Mouse (Mus musculus) heart, embryonic 11.5 days (tissue): ENCODE results near the gene Emilin2. TPM values are rescaled to one million over a fixed set of nuclear protein-coding genes. Genes with fewer than 3 reads are reported as not detected.
"Not testable (repeated sequence)": the region's sequence is repeated elsewhere in the genome, so short reads cannot be mapped to it uniquely, and the experiment has no call there.

Experiments used
- ATAC-seq: fragments of 200-750 bp; cut with Nextera tagmentation; replicated peaks from 2 replicates; pipeline ENCODE4 v1.8.0; 2017; ENCODE audit warnings: moderate library complexity; ENCODE audit not compliant: insufficient number of reproducible peaks, low FRiP score, low TSS enrichment
- H3K27ac ChIP-seq: fragments of 300-500 bp; sonication (generic); 2 replicates; pipeline ENCODE4 v1.5.1; 2014; ENCODE audit warnings: mild to moderate bottlenecking, low read depth, low read length
- H3K27me3 ChIP-seq: fragments of 300-500 bp; sonication (generic); 2 replicates; pipeline ENCODE4 v1.6.1; 2014; ENCODE audit warnings: mild to moderate bottlenecking, low read length, mixed read lengths; ENCODE audit not compliant: control insufficient read depth, insufficient read depth
- H3K36me3 ChIP-seq: fragments of 300-500 bp; sonication (generic); 2 replicates; pipeline ENCODE4 v1.6.1; 2014; ENCODE audit warnings: mild to moderate bottlenecking, low read length, moderate library complexity, mixed read lengths; ENCODE audit not compliant: control insufficient read depth, insufficient read depth
- H3K4me1 ChIP-seq: fragments of 300-500 bp; sonication (generic); 2 replicates; pipeline ENCODE4 v1.6.1; 2014; ENCODE audit warnings: low read length; ENCODE audit not compliant: control insufficient read depth, insufficient read depth
- H3K4me2 ChIP-seq: fragments of 300-500 bp; sonication (generic); 2 replicates; pipeline ENCODE4 v1.6.1; 2014; ENCODE audit warnings: mild to moderate bottlenecking, moderate library complexity
- H3K4me3 ChIP-seq: fragments of 300-500 bp; sonication (generic); 2 replicates; pipeline ENCODE4 v1.5.1; 2014; ENCODE audit warnings: low read depth, low read length
- H3K9ac ChIP-seq: fragments of 300-500 bp; sonication (generic); 2 replicates; pipeline ENCODE4 v1.6.1; 2014; ENCODE audit warnings: mild to moderate bottlenecking, low read depth, low read length, moderate library complexity
- H3K9me3 ChIP-seq: fragments of 300-500 bp; sonication (generic); replicated peaks from 2 replicates; pipeline ENCODE4 v1.6.1; 2016; ENCODE audit warnings: low read length; ENCODE audit not compliant: control insufficient read depth
- WGBS: fragments of 180-500 bp; shearing (Covaris S2); extraction: QIAGEN DNeasy Blood & Tissue Kit; methylation state at CpG from one replicate; pipeline ENCODE4 v1.1.7; 2014; ENCODE audit not compliant: insufficient replicate concordance; 5-methylcytosine and 5-hydroxymethylcytosine counted together
- polyA plus RNA-seq: library from polyadenylated mRNA; unstranded; fragments of >200 nt; fragmentation: Nextera tagmentation; extraction: Ambion mirVana; gene quantifications from 2 replicates; pipeline ENCODE4 v1.2.1, GENCODE M21; 2014

The Emilin2 gene
- polyA plus RNA-seq, 1 experiment from 2014 or later, result 59.1 TPM

DNA sequence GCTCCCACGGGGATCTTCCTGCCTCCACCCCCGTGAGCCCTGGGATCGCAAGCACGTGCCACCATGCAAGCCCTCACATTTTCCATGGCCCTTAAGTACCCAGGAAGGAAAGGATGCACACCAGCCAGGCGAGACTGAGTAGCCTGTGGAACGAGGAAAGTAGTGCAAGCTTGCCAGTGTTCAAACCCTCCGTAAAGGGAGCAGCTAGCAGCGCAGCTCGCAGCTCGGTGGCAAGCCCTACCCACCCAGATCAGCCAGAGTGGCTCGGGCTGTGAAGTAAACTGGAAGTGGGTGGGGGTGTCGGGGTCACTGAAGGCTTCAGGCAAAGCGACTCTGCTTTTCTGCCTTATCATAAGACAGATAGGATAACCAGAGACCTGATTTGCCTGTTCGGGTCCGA is 20.5 kb upstream of the Emilin2 start:
- Histone ChIP-seq H3K9me3 (no peaks in the 10 kb centered on the region; the same call in 1 of the 2 replicates), H3K4me1 (no peaks in the 10 kb centered on the region), H3K4me2 (peak overlapping the region; percentile 33), H3K9ac (peak overlapping the region; percentile 40; the same call in 1 of the 2 replicates), H3K27ac (no peak overlapping the region), H3K27me3 (no peaks in the 10 kb centered on the region), H3K36me3 (no peaks in the 10 kb centered on the region), H3K4me3 (no peak overlapping the region)
- WGBS, result 25% methylated on average over 15 of the region's 15 CpGs
- ATAC-seq, result no peak

DNA sequence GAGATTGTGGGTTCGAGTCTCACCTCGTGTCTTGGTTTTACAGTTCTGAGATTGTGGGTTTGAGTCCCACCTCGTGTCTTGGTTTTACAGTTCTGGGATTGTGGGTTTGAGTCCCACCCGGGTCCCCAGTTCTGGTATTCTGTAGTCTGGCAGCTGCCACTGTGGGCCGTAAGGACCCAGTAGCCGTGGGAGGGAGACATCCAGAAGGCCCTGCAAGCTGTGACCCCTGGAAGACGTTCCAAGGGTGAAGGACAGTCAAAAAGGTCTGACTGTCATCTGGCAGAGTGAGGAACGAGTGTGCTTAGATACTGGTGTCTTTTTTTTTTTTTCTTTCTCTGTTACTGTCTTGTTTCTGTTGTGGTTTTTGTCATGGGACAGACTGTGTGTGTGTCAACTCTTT is 9.0 kb upstream of the Emilin2 start:
- H3K4me2 ChIP-seq, H3K27me3 ChIP-seq, H3K9me3 ChIP-seq, H3K27ac ChIP-seq, H3K9ac ChIP-seq, H3K4me3 ChIP-seq, H3K4me1 ChIP-seq, H3K36me3 ChIP-seq, ATAC-seq: not testable (repeated sequence)
- WGBS, result 76% methylated on average over 8 of the region's 8 CpGs

DNA sequence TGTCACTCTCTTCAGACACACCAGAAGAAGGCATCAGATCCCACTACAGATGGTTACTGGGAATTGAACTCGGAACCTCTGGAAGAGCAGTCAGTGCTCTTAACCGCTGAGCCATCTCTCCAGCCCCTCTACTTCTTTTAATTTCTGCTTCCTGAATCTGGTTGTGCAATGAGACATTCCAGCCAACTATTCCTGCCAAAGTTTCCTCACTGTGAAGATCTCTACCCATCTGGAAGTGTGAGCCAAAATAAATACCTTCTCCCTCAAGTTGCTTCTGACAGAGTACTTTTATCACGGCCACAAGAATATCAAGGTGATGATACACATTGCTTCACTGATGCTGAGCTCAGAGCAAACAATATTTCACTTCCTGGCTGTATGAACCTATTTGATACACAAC is 7.6 kb upstream of the Emilin2 start:
- no peak overlapping the region for H3K4me3 ChIP-seq
- no peaks in the 10 kb centered on the region for H3K4me1 ChIP-seq
- no peak overlapping the region for H3K4me2 ChIP-seq
- 80% methylated on average over 3 of the region's 3 CpGs for WGBS
- H3K36me3 ChIP-seq, result no peaks in the 10 kb centered on the region
- no peaks in the 10 kb centered on the region for H3K9me3 ChIP-seq
- no peak for ATAC-seq
- no peaks in the 10 kb centered on the region for H3K27me3 ChIP-seq
- H3K27ac ChIP-seq, result no peak overlapping the region
- no peak overlapping the region for H3K9ac ChIP-seq

DNA sequence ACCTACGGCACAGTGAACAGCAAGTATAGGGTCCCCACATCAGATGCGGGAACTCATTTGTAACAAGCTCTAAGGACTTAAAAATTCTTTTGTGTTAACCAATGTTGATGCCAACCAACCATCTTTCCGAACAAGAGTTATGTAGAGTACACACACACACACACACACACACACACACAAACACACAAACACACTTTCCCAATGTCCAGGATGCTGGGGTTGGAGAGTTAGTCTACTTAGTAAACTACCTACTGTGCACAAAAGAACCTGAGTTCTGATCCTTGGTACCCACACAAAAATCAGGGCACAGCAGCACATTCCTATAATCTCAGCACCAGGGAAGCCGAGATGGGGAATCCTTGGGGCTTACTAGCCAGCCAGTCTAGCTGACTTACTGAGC is 5.8 kb upstream of the Emilin2 start:
- WGBS, result 88% methylated on average over 4 of the region's 4 CpGs

DNA sequence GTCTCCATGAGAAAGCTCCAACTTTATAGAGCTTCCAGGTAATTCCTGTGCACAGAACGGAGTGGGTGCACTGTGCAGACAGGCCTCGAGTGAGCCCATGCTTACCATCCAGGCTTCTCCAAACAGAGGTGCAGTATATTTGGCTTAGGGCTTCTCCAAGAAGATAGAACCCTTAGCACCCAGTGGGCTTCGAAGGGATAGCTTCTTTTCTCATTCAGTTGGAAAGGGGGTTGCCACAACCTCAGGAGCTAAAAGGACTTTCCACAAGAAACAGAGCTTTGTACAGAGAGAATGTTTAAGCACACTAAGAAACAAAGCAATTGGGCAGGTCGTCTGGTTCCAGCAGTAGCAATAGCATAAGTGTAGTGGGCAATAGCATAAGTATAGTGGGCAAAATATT is 2.5 kb upstream of the Emilin2 start:
- 75% methylated on average over 4 of the region's 4 CpGs for WGBS
- no peak overlapping the region for H3K9ac ChIP-seq
- H3K36me3 ChIP-seq, result no peaks in the 10 kb centered on the region
- no peak overlapping the region for H3K4me3 ChIP-seq
- no peak overlapping the region for H3K4me2 ChIP-seq
- no peaks in the 10 kb centered on the region; the same call in 1 of the 2 replicates for H3K4me1 ChIP-seq
- no peak overlapping the region for H3K27ac ChIP-seq
- H3K27me3 ChIP-seq, result peaks cover 2% of the 10 kb centered on the region; the same call in 1 of the 2 replicates
- no peaks in the 10 kb centered on the region for H3K9me3 ChIP-seq
- no peak for ATAC-seq

More for the DNA sequence above, 5.8 kb upstream of the Emilin2 start:
- Histone ChIP-seq H3K27ac (no peak overlapping the region), H3K4me2 (no peak overlapping the region), H3K27me3 (peaks cover 1% of the 10 kb centered on the region; the same call in 1 of the 2 replicates), H3K4me3 (no peak overlapping the region), H3K9ac (no peak overlapping the region), H3K4me1 (no peaks in the 10 kb centered on the region), H3K36me3 (no peaks in the 10 kb centered on the region), H3K9me3 (no peaks in the 10 kb centered on the region)
- no peak for ATAC-seq

DNA sequence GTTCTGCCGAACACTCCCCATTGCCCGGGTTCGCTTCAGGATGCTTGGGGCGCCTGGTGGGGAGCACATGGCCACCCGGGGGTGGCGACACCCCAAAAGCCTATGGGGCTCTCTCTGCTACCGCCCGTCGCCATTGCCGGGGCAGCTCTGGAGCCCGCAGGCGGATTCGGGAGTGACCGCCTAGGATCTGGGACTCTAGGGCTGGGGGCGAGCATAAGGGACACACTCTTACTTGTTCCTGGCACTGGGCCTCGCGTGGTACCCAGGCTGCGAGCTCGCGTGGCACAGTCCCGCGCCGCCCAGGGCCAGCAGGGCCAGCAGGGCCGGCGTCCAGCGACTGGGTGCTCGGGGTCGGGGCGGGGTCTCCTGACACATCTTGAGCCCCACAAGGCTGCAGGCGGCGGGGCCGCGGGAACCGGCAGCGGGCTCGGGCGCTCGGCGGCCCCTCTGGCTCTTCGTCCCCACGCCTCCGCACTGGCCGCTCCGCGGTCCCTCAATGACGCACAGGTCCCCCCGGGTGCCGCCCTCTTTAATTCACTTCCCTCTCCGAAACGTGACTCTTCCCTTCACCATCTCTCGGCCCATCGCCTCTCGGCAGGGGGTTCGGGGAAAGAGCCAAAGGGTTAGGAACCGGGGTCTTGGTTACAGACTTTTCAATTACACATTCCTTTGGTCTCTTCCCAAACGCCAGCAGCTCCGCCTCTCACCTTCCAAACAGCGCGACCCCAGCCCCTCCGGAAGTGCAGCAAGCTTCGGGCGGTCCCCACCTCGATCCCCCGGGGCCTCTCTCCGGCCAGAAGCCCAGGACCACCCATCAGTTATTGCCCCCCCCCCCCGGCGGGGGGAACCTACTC is 1.1 kb downstream of the Emilin2 start:
- peak; percentile 55 for ATAC-seq
- Histone ChIP-seq H3K4me1 (peaks cover 10% of the 10 kb centered on the region), H3K27ac (peak overlapping the region; percentile 59), H3K9ac (peak overlapping the region; percentile 82), H3K27me3 (peaks cover 2% of the 10 kb centered on the region; the same call in 1 of the 2 replicates), H3K36me3 (no peaks in the 10 kb centered on the region), H3K4me2 (peak overlapping the region; percentile 94), H3K9me3 (no peaks in the 10 kb centered on the region), H3K4me3 (peak overlapping the region; percentile 68)
- under 1% methylated on average over 66 of the region's 67 CpGs for WGBS

DNA sequence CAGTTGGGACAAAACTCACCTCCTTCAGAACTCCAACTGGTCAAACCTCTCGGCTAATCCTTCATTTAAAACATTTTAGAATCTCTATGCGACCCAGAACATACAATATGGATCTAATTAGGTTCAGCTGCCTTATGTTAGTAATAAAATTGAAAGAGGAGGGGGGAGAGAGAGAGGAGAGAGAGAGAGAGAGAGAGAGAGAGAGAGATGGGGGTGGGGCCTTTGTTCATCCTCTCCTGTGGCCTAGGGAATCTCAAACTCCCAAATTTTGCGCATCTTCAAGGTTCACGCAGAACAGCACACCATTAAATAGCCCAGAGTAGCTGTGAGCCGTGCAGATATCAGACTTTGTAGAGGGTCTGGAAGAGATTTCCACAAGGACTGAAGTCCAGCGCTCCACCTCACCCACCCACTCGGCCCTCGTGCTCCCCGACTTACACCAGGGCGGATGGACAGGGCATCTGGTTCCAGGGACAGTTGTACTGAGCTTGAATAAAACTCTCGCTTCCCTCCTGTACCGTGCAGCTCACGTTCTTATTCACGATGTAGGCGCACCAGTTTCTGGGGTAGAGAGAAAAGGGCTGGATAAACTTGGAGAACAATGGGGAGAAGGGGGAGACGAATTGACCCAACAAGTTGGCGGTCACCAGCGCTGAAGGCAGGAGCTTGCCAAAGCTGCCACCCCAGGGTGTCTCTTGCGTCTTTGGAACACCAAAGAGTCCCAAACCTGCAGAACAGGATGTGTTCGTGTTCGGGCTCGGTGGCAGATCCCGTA is 1.9 kb downstream of the Emilin2 start:
- peak overlapping the region; percentile 94 for H3K4me2 ChIP-seq
- H3K36me3 ChIP-seq, result no peaks in the 10 kb centered on the region
- H3K9me3 ChIP-seq, result no peaks in the 10 kb centered on the region
- H3K4me3 ChIP-seq, result peak overlapping the region; percentile 68
- WGBS, result 6% methylated on average over 23 of the region's 23 CpGs
- H3K4me1 ChIP-seq, result peaks cover 10% of the 10 kb centered on the region
- peaks cover 2% of the 10 kb centered on the region; the same call in 1 of the 2 replicates for H3K27me3 ChIP-seq
- no peak for ATAC-seq
- peak overlapping the region; percentile 82 for H3K9ac ChIP-seq
- peak overlapping the region; percentile 59 for H3K27ac ChIP-seq

DNA sequence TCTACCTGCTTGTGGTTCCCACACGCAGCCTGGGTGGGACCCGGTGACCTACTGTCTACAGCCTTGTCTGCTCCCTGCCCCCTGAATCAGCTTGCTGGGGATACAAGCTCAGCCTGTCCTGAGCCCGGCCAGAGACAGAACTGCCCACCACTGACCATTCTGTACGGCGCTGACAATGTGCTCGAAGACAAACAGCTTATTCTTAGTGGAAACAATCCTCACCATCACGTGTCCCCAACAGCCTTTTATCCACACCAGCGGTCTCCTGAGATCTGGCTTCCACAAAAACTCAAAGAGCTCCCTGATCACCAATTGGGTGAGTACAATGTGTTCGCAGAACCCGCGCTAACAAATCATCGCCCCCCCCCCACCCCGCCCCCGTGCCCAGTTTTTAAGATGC is 2.6 kb downstream of the Emilin2 start:
- ATAC-seq, result no peak
- no peaks in the 10 kb centered on the region for H3K9me3 ChIP-seq
- H3K27ac ChIP-seq, result no peak overlapping the region
- H3K4me2 ChIP-seq, result peak overlapping the region; percentile 94
- H3K36me3 ChIP-seq, result no peaks in the 10 kb centered on the region
- H3K4me3 ChIP-seq, result peak overlapping the region; percentile 68
- peaks cover 2% of the 10 kb centered on the region; the same call in 1 of the 2 replicates for H3K27me3 ChIP-seq
- H3K9ac ChIP-seq, result peak overlapping the region; percentile 58
- H3K4me1 ChIP-seq, result peaks cover 11% of the 10 kb centered on the region
- WGBS, result 36% methylated on average over 14 of the region's 14 CpGs
